Comparison of ENCODE assay signal across 8 mouse cellular contexts in genomic region chr13:54589414-54589995, GRCm38 (mm10). TPM values are rescaled to one million over a fixed set of nuclear protein-coding genes. Genes with fewer than 3 reads are reported as not detected.
DNase-seq lines count a peak whose midpoint lies in the region; ATAC-seq and TF ChIP-seq lines count a peak whose summit lies in the region.

No protein-coding gene starts in this region.

- no peaks in the 10 kb centered on the region for H3K27me3 ChIP-seq in embryonic facial prominence, embryonic 12.5 days
- H3K27me3 ChIP-seq in intestine, postnatal 0 days (replicated peaks; ENCODE audit: control insufficient read depth, insufficient read depth, low read length), result no peaks in the 10 kb centered on the region
- no peaks in the 10 kb centered on the region for H3K27me3 ChIP-seq in neural tube, embryonic 12.5 days (replicated peaks)

- DNase-seq in left cerebral cortex, adult 2 months (ENCODE audit: extremely low spot score in 1 of 2, low spot score in 2 of 2), result peak in 1 of 2 experiments; percentile 42
- no peak for DNase-seq in left cerebral cortex, adult 8-10 months (ENCODE audit: low spot score in 2 of 2)
- DNase-seq in frontal cortex, postnatal 14 days (ENCODE audit: low spot score in 2 of 2), result no peak
- DNase-seq in testis, postnatal 10 days (ENCODE audit: low spot score), result no peak
- no peak for DNase-seq in thymus, postnatal 36 days

- peaks cover 10% of the 10 kb centered on the region for H3K4me1 ChIP-seq in embryonic facial prominence, embryonic 12.5 days
- peaks cover 3% of the 10 kb centered on the region; the same call in 1 of the 2 replicates for H3K4me1 ChIP-seq in intestine, postnatal 0 days (replicated peaks; ENCODE audit: control insufficient read depth, insufficient read depth, low read length)
- peaks cover 8% of the 10 kb centered on the region for H3K4me1 ChIP-seq in neural tube, embryonic 12.5 days

- H3K27ac ChIP-seq in left cerebral cortex, adult 2 months, result peak overlapping the region; percentile 58; the same call in 1 of the 2 replicates
- H3K27ac ChIP-seq in embryonic facial prominence, embryonic 12.5 days, result no peak overlapping the region
- no peak overlapping the region for H3K27ac ChIP-seq in intestine, postnatal 0 days (ENCODE audit: low read depth, low read length)
- no peak overlapping the region for H3K27ac ChIP-seq in neural tube, embryonic 12.5 days

- H3K4me2 ChIP-seq in embryonic facial prominence, embryonic 12.5 days (replicated peaks), result peak overlapping the region; percentile 68
- H3K4me2 ChIP-seq in intestine, postnatal 0 days (replicated peaks; ENCODE audit: low read depth), result peak overlapping the region; percentile 90
- peak overlapping the region; percentile 76 for H3K4me2 ChIP-seq in neural tube, embryonic 12.5 days (replicated peaks)

- no peak for TF ChIP-seq CTCF in left cerebral cortex, adult 2 months (IDR thresholded peaks at IDR 0.05)
- TF ChIP-seq CTCF in intestine, postnatal 0 days (IDR thresholded peaks at IDR 0.05; ENCODE audit: low read depth), result no peak

- 2% methylated on average over 24 of the region's 24 CpGs for WGBS in embryonic facial prominence, embryonic 12.5 days
- WGBS in intestine, postnatal 0 days, result under 1% methylated on average over 24 of the region's 24 CpGs
- WGBS in neural tube, embryonic 12.5 days, result 2% methylated on average over 24 of the region's 24 CpGs

- intact Hi-C loops in left cerebral cortex, adult 2 months (cut with DNase I), result loop anchor here (2.0 kb wide), 1 partner anchor 15 kb away; the partner anchor contains the start of gene Arl10

- H3K4me3 ChIP-seq in left cerebral cortex, adult 2 months, result peak overlapping the region; percentile 89
- peak overlapping the region; percentile 78 for H3K4me3 ChIP-seq in embryonic facial prominence, embryonic 12.5 days
- peak overlapping the region; percentile 73 for H3K4me3 ChIP-seq in intestine, postnatal 0 days (ENCODE audit: low read depth, low read length)
- H3K4me3 ChIP-seq in neural tube, embryonic 12.5 days, result peak overlapping the region; percentile 66

- H3K9ac ChIP-seq in embryonic facial prominence, embryonic 12.5 days, result peak overlapping the region; percentile 50
- H3K9ac ChIP-seq in intestine, postnatal 0 days (ENCODE audit: low read depth, low read length), result peak overlapping the region; percentile 67
- H3K9ac ChIP-seq in neural tube, embryonic 12.5 days, result peak overlapping the region; percentile 74

- no peaks in the 10 kb centered on the region for H3K9me3 ChIP-seq in embryonic facial prominence, embryonic 12.5 days
- no peaks in the 10 kb centered on the region for H3K9me3 ChIP-seq in intestine, postnatal 0 days (ENCODE audit: control insufficient read depth)
- no peaks in the 10 kb centered on the region for H3K9me3 ChIP-seq in neural tube, embryonic 12.5 days

- no peak for ATAC-seq in embryonic facial prominence, embryonic 12.5 days (ENCODE audit: insufficient number of reproducible peaks, insufficient read depth, low FRiP score, low TSS enrichment)
- peak; percentile 12; the same call in 1 of the 2 replicates for ATAC-seq in intestine, postnatal 0 days
- peak; percentile 48 for ATAC-seq in neural tube, embryonic 12.5 days (ENCODE audit: low FRiP score, low read depth)

- H3K36me3 ChIP-seq in embryonic facial prominence, embryonic 12.5 days, result peaks cover 25% of the 10 kb centered on the region
- H3K36me3 ChIP-seq in intestine, postnatal 0 days (ENCODE audit: control insufficient read depth, insufficient read depth), result peaks cover 29% of the 10 kb centered on the region
- peaks cover 38% of the 10 kb centered on the region for H3K36me3 ChIP-seq in neural tube, embryonic 12.5 days

RNA-seq across cellular contexts. Expression of gene Nop16, which starts 0.4 kb away (rescaled TPM):
- 10 to 100 TPM; 24.1 to 26.8 TPM for total RNA-seq in left cerebral cortex, adult 2 months (2021)
- total RNA-seq in left cerebral cortex, adult 8-10 months (2022), result 10 to 100 TPM; 17.2 to 23.0 (median 20.3) TPM
- 84.7 and 85.7 TPM in 2 replicates for polyA plus RNA-seq in embryonic facial prominence, embryonic 12.5 days (2016; fragmentation: Nextera tagmentation; extraction: Ambion mirVana)
- polyA plus RNA-seq in intestine, postnatal 0 days (2015; fragmentation: Nextera tagmentation; extraction: Ambion mirVana), result 25.3 and 25.7 TPM in 2 replicates
- 58.0 and 66.2 TPM in 2 replicates for polyA plus RNA-seq in neural tube, embryonic 12.5 days (2016; fragmentation: Nextera tagmentation; extraction: Ambion mirVana)

RNA-seq across cellular contexts. Expression of gene Higd2a, which starts 0.5 kb away (rescaled TPM):
- total RNA-seq in left cerebral cortex, adult 2 months (2021), result 100 to 1,000 TPM; 134 to 144 TPM
- total RNA-seq in left cerebral cortex, adult 8-10 months (2022), result 100 to 1,000 TPM; 134 to 142 (median 140) TPM
- 170 and 175 TPM in 2 replicates for polyA plus RNA-seq in embryonic facial prominence, embryonic 12.5 days (2016; fragmentation: Nextera tagmentation; extraction: Ambion mirVana)
- polyA plus RNA-seq in intestine, postnatal 0 days (2015; fragmentation: Nextera tagmentation; extraction: Ambion mirVana), result 289 and 298 TPM in 2 replicates
- polyA plus RNA-seq in neural tube, embryonic 12.5 days (2016; fragmentation: Nextera tagmentation; extraction: Ambion mirVana), result 172 and 180 TPM in 2 replicates

RNA-seq across cellular contexts. Expression of gene Arl10, which starts 14.7 kb away (rescaled TPM):
- total RNA-seq in left cerebral cortex, adult 2 months (2021), result 10 to 100 TPM; 24.1 to 25.6 TPM
- total RNA-seq in left cerebral cortex, adult 8-10 months (2022), result 10 to 100 TPM; 21.7 to 37.2 (median 27.8) TPM
- polyA plus RNA-seq in embryonic facial prominence, embryonic 12.5 days (2016; fragmentation: Nextera tagmentation; extraction: Ambion mirVana), result 35.9 and 36.8 TPM in 2 replicates
- polyA plus RNA-seq in intestine, postnatal 0 days (2015; fragmentation: Nextera tagmentation; extraction: Ambion mirVana), result 9.3 and 11.3 TPM in 2 replicates
- 50.2 and 53.3 TPM in 2 replicates for polyA plus RNA-seq in neural tube, embryonic 12.5 days (2016; fragmentation: Nextera tagmentation; extraction: Ambion mirVana)

RNA-seq across cellular contexts. Expression of gene Cltb, which starts 21.6 kb away (rescaled TPM):
- total RNA-seq in left cerebral cortex, adult 2 months (2021), result 100 to 1,000 TPM; 304 to 316 TPM
- 100 to 1,000 TPM; 271 to 315 (median 292) TPM for total RNA-seq in left cerebral cortex, adult 8-10 months (2022)
- polyA plus RNA-seq in embryonic facial prominence, embryonic 12.5 days (2016; fragmentation: Nextera tagmentation; extraction: Ambion mirVana), result 27.5 and 28.0 TPM in 2 replicates
- 154 and 158 TPM in 2 replicates for polyA plus RNA-seq in intestine, postnatal 0 days (2015; fragmentation: Nextera tagmentation; extraction: Ambion mirVana)
- 68.9 and 71.0 TPM in 2 replicates for polyA plus RNA-seq in neural tube, embryonic 12.5 days (2016; fragmentation: Nextera tagmentation; extraction: Ambion mirVana)

RNA-seq across cellular contexts. Expression of gene 4833439L19Rik, which starts 24.3 kb away (rescaled TPM):
- 100 to 1,000 TPM; 134 to 143 TPM for total RNA-seq in left cerebral cortex, adult 2 months (2021)
- total RNA-seq in left cerebral cortex, adult 8-10 months (2022), result 100 to 1,000 TPM; 122 to 141 (median 126) TPM
- 168 and 169 TPM in 2 replicates for polyA plus RNA-seq in embryonic facial prominence, embryonic 12.5 days (2016; fragmentation: Nextera tagmentation; extraction: Ambion mirVana)
- 99.5 and 99.6 TPM in 2 replicates for polyA plus RNA-seq in intestine, postnatal 0 days (2015; fragmentation: Nextera tagmentation; extraction: Ambion mirVana)
- 239 and 254 TPM in 2 replicates for polyA plus RNA-seq in neural tube, embryonic 12.5 days (2016; fragmentation: Nextera tagmentation; extraction: Ambion mirVana)
